Mouse (Mus musculus): Measurements from ENCODE around the gene Olfr648. TPM values are rescaled to one million over a fixed set of nuclear protein-coding genes. Genes with fewer than 3 reads are reported as not detected.

The Olfr648 gene
- polyA plus RNA-seq (2012): not detected in 2 replicates

DNA sequence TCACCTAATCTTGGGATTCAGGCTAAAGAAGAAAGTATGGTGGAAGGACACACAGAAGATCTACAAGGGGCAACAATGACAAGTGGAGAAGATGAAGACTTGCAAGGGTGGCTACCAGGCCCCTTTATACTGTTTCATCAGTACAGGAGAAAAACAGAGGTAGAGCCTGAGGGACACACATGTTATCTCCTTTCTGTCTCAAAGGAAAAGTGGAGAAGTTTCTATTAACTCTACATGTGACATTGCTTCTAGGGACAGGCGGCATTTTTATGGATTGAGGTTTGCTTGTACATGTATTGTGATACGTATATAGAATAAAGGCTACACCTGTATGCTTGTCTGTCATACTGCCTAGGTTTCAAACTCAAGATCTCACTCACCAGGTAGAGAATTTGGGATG lies at the start of gene Olfr648:
Olfr648 (minus strand) TSS at position 101 of the 400 bp plus-strand sequence.

DNA sequence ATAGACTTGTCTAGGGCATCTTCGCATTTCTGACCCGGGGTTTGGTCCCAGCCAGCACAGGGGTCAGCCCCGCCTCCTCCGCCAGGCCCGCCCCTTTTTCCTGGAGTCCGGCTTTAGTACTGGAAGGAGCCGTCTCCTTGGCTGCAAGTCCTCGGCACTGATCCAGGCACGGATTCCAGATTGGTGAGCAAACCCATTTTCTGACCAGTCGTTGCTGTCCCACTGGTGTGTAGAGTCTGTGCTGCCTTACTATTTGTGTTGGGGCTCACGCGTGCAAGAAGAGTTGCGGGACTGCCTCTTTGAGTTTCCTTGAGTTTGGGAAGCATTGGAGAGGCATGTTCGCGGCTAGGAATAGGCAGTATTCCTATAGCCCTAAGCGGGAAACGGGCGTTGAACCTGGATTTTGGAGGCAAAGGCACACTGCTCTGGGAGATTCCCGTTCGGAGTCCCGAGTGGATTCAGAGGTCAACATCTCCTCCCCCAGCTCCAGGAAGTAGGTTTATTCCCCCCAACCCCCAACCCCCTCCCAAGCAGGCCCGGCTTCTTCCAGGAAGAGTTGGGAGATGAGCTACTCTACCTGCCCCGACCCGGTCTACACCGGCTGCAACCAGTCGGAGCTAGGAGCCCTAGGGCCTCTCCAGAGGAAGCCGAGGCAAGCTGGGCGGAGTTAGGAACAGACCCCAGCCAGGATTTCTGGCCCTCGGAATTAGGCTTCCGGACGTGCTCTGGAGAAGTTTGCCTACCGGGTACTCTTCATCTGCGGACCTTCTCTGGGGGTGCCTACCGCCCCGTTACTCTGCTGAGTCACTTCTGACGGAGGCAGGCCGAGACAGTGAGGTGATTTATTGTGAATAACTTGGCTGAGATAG lies 35.7 kb upstream of the Olfr648 start, which contains the start of gene Trim6:
Trim6 (plus strand) TSS at position 93 of the 869 bp plus-strand sequence.

DNA sequence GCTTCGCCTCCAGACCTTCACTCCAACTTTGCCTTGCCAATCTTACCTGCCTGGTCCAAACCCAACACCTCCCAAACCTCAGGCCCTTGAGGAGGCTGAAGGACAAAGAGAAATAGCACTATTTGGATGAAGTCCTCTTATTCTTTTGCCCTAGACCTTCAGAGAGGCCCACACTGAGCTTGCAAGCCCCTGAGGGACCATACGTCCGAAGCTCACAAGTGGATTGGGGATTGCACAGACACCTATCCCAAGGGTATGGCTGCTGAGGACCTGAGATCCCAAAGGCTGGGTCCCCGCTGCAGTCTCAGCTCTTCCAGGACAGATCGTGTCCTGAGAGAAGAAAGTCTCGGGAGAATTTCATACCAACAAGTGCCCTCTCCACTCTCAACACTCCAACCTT lies 12.7 kb upstream of the Olfr648 start, which contains the start of gene Olfr649:
Olfr649 (minus strand) TSS at position 101 of the 400 bp plus-strand sequence.

DNA sequence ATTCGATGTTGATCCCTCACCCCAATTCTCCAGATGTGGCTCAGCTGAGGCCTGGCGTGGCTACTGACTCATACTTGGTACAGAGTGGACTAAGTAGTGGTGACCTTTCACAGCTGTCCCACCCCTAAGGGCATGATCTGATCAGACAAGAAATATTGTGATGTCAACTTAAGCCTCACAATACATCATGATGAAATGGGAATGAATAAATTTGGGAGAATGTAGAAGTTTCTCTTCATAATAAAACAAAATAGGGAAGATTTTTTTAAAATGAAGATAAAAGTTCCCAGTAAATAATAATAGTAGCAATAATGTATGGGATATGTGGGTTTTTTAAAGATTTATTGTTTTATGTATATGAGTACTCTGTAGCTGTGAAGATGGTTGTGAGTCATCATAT lies 32.7 kb downstream of the Olfr648 start, which contains the start of gene Ubqlnl:
Ubqlnl (minus strand) TSS at position 101 of the 400 bp plus-strand sequence.

DNA sequence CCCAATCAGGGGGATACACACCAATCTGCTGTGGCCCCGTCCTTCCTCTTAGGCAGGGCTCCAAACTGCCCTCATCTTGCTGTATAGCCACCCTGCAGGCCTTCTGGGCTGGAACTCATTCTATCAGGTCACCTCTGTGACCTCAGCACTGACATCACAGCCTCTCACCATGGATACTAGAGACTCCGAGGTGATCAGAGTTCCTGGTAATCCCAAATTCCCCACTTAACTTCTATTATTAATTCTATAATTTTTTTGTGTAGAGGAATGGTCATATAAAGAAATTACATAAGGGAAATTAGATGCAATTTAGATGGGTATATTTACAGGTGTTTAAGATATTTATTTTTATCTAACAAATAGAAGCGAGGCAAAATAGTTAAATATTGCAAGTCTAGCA lies 40.0 kb downstream of the Olfr648 start, which contains the start of gene Ubqln3:
Ubqln3 (minus strand) TSS at position 101 of the 400 bp plus-strand sequence.

DNA sequence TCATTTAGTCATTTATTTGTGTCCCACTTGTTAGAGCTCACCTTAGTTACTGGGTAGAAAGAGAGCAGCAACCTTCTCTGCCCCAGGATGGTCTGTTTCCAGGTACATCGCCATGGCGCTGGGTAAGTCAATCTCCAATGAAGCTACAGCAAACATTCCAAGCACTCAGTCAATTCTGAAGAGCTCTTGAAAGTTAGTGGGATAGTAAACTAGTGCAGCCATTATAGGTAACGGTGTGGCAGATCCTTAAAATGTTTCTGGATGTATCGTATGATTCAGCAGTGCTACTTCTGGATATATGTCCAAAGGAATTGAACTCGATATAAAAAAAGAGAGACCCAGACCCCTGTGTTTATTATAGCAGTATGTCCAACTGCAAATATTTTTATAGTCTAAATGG lies 45.9 kb downstream of the Olfr648 start, which contains the start of gene Olfr643:
Olfr643 (minus strand) TSS at position 101 of the 400 bp plus-strand sequence.

DNA sequence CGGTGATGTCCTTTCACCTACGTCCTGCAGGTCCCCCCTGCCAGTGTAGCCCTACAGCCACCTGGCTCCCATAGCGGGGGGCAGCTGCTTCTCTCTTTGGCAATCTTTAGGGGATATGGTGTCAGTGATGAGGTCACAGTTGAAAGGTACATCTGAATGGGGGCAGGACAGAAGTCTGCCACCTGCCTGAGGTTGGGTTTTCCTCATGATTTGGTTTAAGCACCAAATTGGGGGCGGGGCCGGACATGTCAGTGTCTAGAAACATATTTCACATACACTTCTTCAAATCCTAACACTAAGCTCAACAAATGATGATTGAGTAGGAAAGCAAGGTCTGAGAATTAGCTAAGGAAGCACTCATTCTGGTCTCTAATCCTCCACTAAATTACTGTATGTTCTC lies 53.5 kb downstream of the Olfr648 start, which contains the start of gene Ubqln5:
Ubqln5 (minus strand) TSS at position 101 of the 400 bp plus-strand sequence.

Other genes starting within 250 kb of the Olfr648 start
- gene Olfr632, start 249.0 kb downstream of the Olfr648 start, polyA plus RNA-seq (2012): not detected in 2 replicates
- gene Olfr633, start 239.0 kb downstream of the Olfr648 start, polyA plus RNA-seq (2012): not detected in 2 replicates
- gene Olfr635, start 212.2 kb downstream of the Olfr648 start, polyA plus RNA-seq (2012): 0.01 TPM in 1 of 2 replicates, not detected in the other
- not detected in 2 replicates for gene Olfr638, start 184.6 kb downstream of the Olfr648 start, polyA plus RNA-seq (2012)
- gene Olfr639, start 166.1 kb downstream of the Olfr648 start, polyA plus RNA-seq (2012): 0.01 TPM in 1 of 2 replicates, not detected in the other
- gene Olfr640, start 157.8 kb downstream of the Olfr648 start, polyA plus RNA-seq (2012): not detected in 2 replicates
- gene Olfr641, start 147.9 kb downstream of the Olfr648 start, polyA plus RNA-seq (2012): not detected in 2 replicates
- not detected in 2 replicates for gene Olfr642, start 130.7 kb downstream of the Olfr648 start, polyA plus RNA-seq (2012)
- not detected in 2 replicates for gene 4930516K23Rik, start 121.9 kb downstream of the Olfr648 start, polyA plus RNA-seq (2012)
- not detected in 2 replicates for gene Olfr644, start 111.5 kb downstream of the Olfr648 start, polyA plus RNA-seq (2012)
- gene Olfr645, start 97.9 kb downstream of the Olfr648 start, polyA plus RNA-seq (2012): not detected in 2 replicates
- gene Olfr646, start 78.5 kb downstream of the Olfr648 start, polyA plus RNA-seq (2012): 0.02 TPM in 1 of 2 replicates, not detected in the other
- gene Ubqln5, start 53.6 kb downstream of the Olfr648 start, polyA plus RNA-seq (2012): 0.03 TPM in 1 of 2 replicates, not detected in the other
- gene Olfr643, start 46.0 kb downstream of the Olfr648 start, polyA plus RNA-seq (2012): not detected in 2 replicates
- gene Ubqln3, start 40.1 kb downstream of the Olfr648 start, polyA plus RNA-seq (2012): not detected in 2 replicates
- not detected in 2 replicates for gene Ubqlnl, start 32.8 kb downstream of the Olfr648 start, polyA plus RNA-seq (2012)
- gene Olfm5, start 18.6 kb downstream of the Olfr648 start, polyA plus RNA-seq (2012): not detected in 2 replicates
- gene Olfr649, start 12.6 kb upstream of the Olfr648 start, polyA plus RNA-seq (2012): not detected in 2 replicates
- 0.40 and 1.2 TPM in 2 replicates for gene Trim6, start 35.4 kb upstream of the Olfr648 start, polyA plus RNA-seq (2012)
- gene Trim34a, start 61.1 kb upstream of the Olfr648 start, polyA plus RNA-seq (2012): 0.38 and 0.74 TPM in 2 replicates
- gene Trim5, start 104.7 kb upstream of the Olfr648 start, polyA plus RNA-seq (2012): 0.14 and 0.16 TPM in 2 replicates
- 2.4 and 3.0 TPM in 2 replicates for gene Trim12a, start 132.1 kb upstream of the Olfr648 start, polyA plus RNA-seq (2012)
- gene Trim34b, start 146.1 kb upstream of the Olfr648 start, polyA plus RNA-seq (2012): not detected in 2 replicates
- 0.45 and 0.74 TPM in 2 replicates for gene Trim12c, start 170.0 kb upstream of the Olfr648 start, polyA plus RNA-seq (2012)
- 0.12 TPM in 1 of 2 replicates, not detected in the other for gene Trim30b, start 186.5 kb upstream of the Olfr648 start, polyA plus RNA-seq (2012)
- gene Trim30c, start 217.4 kb upstream of the Olfr648 start, polyA plus RNA-seq (2012): not detected in 2 replicates